Mouse (Mus musculus) cerebellum, adult 2 months (tissue): ENCODE measurements around the gene Cfap77.

Source experiments
- CTCF ChIP-seq: fragments of 200-500 bp; IDR thresholded peaks from 2 replicates; pipeline ENCODE4 v1.5.1; 2011; ENCODE audit warnings: low read depth, mild to moderate bottlenecking, control low read depth, low read length, moderate library complexity, borderline replicate concordance; ENCODE audit not compliant: insufficient read depth
- POLR2A ChIP-seq: fragments of 200-500 bp; IDR thresholded peaks from 2 replicates; pipeline ENCODE4 v1.6.1; 2011; ENCODE audit warnings: low read length, control low read depth, borderline replicate concordance; ENCODE audit not compliant: insufficient read depth

DNA sequence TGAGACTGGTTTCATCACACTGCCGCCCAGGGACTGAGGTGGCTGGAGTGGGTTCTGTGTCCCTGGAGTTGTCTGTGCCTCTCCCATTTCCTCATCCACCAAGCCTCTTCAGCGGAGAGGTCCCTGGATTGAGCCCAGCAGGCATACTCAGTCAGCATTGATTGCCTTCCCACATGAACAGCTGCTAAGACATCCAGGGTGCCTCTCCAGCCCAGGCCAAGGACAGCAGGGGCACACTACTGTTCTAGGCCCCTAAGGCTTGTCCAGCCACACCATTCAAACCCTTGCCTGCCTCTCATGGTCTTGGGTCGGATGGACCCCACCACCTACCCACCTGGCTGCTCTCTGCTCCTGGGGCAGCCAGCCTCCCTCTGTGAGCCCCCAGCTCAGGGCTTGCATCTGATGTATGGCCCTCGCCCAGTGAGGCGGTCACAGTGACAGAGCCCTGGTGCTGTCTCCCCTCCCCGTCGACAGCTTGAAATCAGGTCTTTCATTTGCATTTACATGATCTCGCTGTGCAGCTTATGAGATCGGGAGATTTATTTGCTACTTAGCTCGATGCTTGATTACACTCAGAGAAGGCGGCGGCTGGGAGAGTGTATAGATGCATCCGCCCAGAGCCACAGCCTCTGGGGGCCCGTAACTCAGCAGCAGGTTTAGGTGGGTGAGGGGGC, 57.6 kb downstream of the Cfap77 start:
- TF ChIP-seq CTCF (no peak), POLR2A (no peak)
